Mouse (Mus musculus) forebrain, embryonic 13.5 days (tissue): ENCODE data around the gene Bloc1s5. TPM values are rescaled to one million over a fixed set of nuclear protein-coding genes. Genes with fewer than 3 reads are reported as not detected.

Source experiments
- ATAC-seq: fragments of 200-750 bp; cut with Nextera tagmentation; 2 replicates; pipeline ENCODE4 v1.8.0; 2017
- H3K27ac ChIP-seq: fragments of 300-500 bp; sonication (generic); 2 replicates; pipeline ENCODE4 v1.5.1; 2015; ENCODE audit warnings: inconsistent platforms, mild to moderate bottlenecking, moderate library complexity
- H3K27me3 ChIP-seq: fragments of 300-500 bp; sonication (generic); 2 replicates; pipeline ENCODE4 v1.6.1; 2015; ENCODE audit warnings: mild to moderate bottlenecking, inconsistent platforms
- H3K36me3 ChIP-seq: fragments of 300-500 bp; sonication (generic); 2 replicates; pipeline ENCODE4 v1.6.1; 2015; ENCODE audit warnings: mild to moderate bottlenecking, inconsistent platforms; ENCODE audit not compliant: poor library complexity, severe bottlenecking
- H3K4me1 ChIP-seq: fragments of 300-500 bp; sonication (generic); 2 replicates; pipeline ENCODE4 v1.6.1; 2015; ENCODE audit warnings: inconsistent platforms
- H3K4me2 ChIP-seq: fragments of 300-500 bp; sonication (generic); 2 replicates; pipeline ENCODE4 v1.6.1; 2015; ENCODE audit warnings: inconsistent platforms, mild to moderate bottlenecking, moderate library complexity
- H3K4me3 ChIP-seq: fragments of 300-500 bp; sonication (generic); 2 replicates; pipeline ENCODE4 v1.5.1; 2015; ENCODE audit warnings: mild to moderate bottlenecking, inconsistent platforms
- H3K9ac ChIP-seq: fragments of 300-500 bp; sonication (generic); 2 replicates; pipeline ENCODE4 v1.6.1; 2015; ENCODE audit warnings: mild to moderate bottlenecking, inconsistent platforms
- H3K9me3 ChIP-seq: fragments of 300-500 bp; sonication (generic); replicated peaks from 2 replicates; pipeline ENCODE4 v1.6.1; 2016; ENCODE audit warnings: inconsistent platforms
- WGBS: fragments of 180-500 bp; shearing (Covaris S2); methylation state at CpG from one replicate; pipeline ENCODE4 v1.1.7; 2015; 5-methylcytosine and 5-hydroxymethylcytosine counted together
- polyA plus RNA-seq: library from polyadenylated mRNA; unstranded; fragments of >200 nt; fragmentation: Nextera tagmentation; extraction: Ambion mirVana; gene quantifications from 2 replicates; pipeline ENCODE4 v1.2.1, GENCODE M21; 2015

Bloc1s5 gene
- polyA plus RNA-seq, 1 experiment from 2014 or later, result 24.3 TPM

DNA sequence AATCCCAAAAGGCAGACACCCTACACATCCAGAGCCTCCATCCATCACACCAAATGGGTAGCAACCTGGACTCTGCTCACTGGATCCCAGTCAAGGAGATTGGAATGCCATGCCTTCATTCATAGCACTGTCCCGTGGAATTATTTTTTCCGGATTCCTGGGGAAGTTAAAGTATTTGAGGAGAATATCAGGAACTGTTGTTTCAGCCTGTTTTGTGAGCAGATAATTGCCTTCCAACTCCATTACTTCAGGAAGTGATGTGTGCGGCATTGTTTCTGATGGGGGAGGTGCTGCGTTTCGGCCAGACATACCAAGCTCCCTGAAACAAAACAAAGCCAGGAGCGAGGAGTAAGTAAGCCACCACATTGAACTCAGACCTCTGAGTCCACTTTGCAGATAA lies 41.8 kb downstream of the Bloc1s5 start:
- no peaks in the 10 kb centered on the region for H3K9me3 ChIP-seq
- no peak overlapping the region for H3K4me2 ChIP-seq
- no peak for ATAC-seq
- H3K4me3 ChIP-seq, result no peak overlapping the region
- no peak overlapping the region for H3K9ac ChIP-seq
- H3K27ac ChIP-seq, result no peak overlapping the region
- no peaks in the 10 kb centered on the region for H3K27me3 ChIP-seq
- WGBS, result 49% methylated on average over 6 of the region's 6 CpGs
- no peaks in the 10 kb centered on the region for H3K36me3 ChIP-seq
- H3K4me1 ChIP-seq, result no peaks in the 10 kb centered on the region

DNA sequence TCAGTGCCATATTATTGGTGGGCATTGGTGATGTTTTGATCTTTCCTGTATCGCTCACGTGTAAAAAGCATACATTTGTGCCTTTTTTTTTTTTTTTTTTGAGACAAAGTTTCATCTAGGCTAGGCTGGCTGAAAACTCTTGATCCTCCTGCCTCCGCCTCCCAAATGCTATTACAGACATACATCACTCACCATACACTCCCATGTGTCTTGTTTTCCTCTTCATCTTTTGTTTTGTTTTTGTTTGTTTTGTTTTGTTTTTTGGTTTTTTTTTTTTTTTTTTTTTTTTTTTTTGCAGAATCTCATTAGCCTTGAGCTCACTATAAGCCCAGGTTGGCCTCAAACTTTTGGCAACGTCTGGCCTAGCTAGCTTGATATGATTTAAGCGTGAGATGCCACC lies 47.6 kb downstream of the Bloc1s5 start:
- Histone ChIP-seq H3K27me3 (no peaks in the 10 kb centered on the region), H3K36me3 (no peaks in the 10 kb centered on the region), H3K9me3 (no peaks in the 10 kb centered on the region), H3K27ac (no peak overlapping the region), H3K9ac (no peak overlapping the region), H3K4me2 (no peak overlapping the region), H3K4me3 (no peak overlapping the region), H3K4me1 (no peaks in the 10 kb centered on the region)
- WGBS, result 93% methylated on average over 5 of the region's 5 CpGs
- no peak for ATAC-seq

DNA sequence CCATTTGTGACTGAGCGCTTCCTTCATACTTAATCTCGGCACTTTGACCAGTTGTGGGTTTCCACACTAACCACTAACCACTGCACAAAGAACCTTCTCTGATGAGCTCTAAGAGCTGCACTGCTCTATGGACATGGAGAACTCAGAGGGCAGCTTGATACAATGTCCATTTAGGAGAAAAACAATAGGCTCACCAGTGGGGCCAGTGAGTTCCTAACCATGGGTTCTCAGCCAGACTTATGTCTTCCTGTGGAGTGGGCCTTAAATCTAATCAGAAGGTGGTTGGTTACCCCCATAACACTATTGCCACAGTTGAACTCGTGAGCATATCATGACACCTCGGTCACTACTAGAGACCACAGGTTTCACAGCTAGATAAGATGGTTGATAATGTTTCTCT lies 48.5 kb downstream of the Bloc1s5 start:
- Histone ChIP-seq H3K27ac (no peak overlapping the region), H3K9ac (no peak overlapping the region), H3K4me2 (no peak overlapping the region), H3K4me1 (no peaks in the 10 kb centered on the region), H3K27me3 (no peaks in the 10 kb centered on the region), H3K4me3 (no peak overlapping the region), H3K36me3 (no peaks in the 10 kb centered on the region), H3K9me3 (no peaks in the 10 kb centered on the region)
- WGBS, result 93% methylated on average over 4 of the region's 4 CpGs
- ATAC-seq, result no peak

DNA sequence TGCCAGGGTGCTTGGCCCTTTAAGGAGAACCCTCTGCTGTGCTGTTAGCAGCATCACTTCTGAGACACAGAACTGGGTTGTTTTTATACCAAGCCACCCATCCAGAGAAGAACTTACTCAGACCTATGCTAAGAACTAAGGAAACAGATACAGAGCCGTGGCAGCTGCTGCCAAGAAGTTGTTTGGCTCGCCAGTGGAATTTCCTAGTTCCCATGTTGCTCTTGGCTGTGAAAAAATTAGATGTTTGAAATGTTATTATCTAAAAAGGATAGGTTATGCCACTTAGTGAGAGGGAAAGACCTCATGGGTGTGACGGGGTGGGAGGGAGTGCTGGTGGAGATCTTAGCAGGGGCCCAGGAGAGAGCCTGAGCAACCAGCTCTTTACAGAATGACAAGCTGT lies 52.1 kb downstream of the Bloc1s5 start:
- no peak overlapping the region for H3K4me2 ChIP-seq
- H3K4me3 ChIP-seq, result no peak overlapping the region
- WGBS, result 82% methylated on average over 3 of the region's 3 CpGs
- no peak overlapping the region for H3K27ac ChIP-seq
- H3K36me3 ChIP-seq, result no peaks in the 10 kb centered on the region
- no peaks in the 10 kb centered on the region for H3K9me3 ChIP-seq
- no peak overlapping the region for H3K9ac ChIP-seq
- no peaks in the 10 kb centered on the region for H3K27me3 ChIP-seq
- no peaks in the 10 kb centered on the region for H3K4me1 ChIP-seq
- ATAC-seq, result no peak

DNA sequence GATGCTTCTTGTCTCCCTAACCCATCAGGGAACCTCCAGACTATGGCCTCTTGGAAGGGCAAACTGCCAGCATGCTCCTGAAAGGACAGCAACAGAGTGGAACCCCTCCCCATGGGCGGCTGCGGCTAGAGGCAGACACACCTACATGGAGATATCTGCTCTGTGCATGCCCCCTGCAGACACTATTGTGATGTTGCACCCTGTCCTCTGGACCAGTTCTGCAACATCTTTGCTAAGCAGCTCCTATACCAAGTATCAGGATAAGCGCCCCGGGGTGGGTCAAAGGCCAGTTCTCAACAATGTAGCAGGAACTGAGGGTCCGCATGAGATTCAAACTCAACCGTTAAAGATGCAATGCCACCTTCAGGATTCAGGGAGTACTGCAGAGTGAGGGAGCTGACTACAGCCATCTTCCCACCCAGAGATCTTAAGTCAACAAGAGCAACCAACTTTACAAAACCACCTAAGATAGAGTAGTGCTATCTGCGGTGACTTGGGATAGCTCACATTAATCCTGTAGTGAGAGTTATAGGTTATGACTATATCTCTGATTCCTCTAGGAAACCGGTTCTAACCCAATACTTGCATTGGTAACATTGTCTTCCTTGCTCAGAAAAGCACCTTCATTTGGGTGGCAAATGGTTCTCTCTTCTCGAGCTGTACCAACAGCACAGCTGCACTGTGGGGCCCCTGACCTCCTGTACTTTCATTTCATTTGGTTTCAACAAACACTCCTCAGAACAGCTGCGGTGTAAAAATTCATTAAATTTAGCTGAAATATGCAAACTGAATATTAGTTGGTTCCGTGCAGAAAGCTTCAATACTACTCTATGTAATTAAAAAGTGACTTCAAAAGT lies 54.1 kb downstream of the Bloc1s5 start:
- Histone ChIP-seq H3K9ac (no peak overlapping the region), H3K36me3 (no peaks in the 10 kb centered on the region), H3K4me3 (no peak overlapping the region), H3K27me3 (no peaks in the 10 kb centered on the region), H3K4me1 (no peaks in the 10 kb centered on the region), H3K4me2 (no peak overlapping the region), H3K9me3 (no peaks in the 10 kb centered on the region), H3K27ac (no peak overlapping the region)
- 74% methylated on average over 11 of the region's 11 CpGs for WGBS
- ATAC-seq, result no peak

DNA sequence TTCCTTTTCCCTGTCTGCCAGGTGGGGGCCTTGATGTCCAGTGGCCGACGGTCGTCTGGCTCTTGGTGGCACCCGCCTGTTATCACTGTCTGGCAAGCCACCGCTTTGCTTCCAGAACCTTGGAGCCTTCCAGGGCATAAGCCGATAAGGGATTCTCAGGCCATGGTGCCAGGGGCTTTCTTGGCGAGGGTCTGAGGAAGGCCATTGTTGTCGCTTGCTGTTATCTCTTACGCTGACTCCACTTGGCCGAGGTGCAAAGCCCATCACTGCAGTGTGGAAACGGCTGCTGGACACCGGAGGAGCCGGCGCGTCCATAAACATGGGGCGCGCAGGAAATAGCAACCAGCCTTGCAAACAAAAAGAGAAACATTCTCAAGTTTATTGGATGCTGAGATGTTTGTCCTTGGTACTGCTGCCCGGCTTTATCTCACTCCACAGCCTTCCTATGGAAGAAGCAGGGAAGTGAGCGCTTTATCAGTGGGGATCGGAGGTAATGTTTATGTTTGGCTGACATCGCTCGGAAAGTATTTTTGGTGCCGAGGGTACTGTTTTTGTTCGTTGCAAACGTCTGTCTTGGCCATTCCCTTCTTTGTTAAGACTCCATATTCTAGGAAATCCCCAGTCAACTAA lies 54.8 kb downstream of the Bloc1s5 start:
- no peak for ATAC-seq
- Histone ChIP-seq H3K4me3 (no peak overlapping the region), H3K9ac (no peak overlapping the region), H3K9me3 (no peaks in the 10 kb centered on the region), H3K4me2 (no peak overlapping the region), H3K27me3 (no peaks in the 10 kb centered on the region), H3K36me3 (no peaks in the 10 kb centered on the region), H3K4me1 (no peaks in the 10 kb centered on the region), H3K27ac (no peak overlapping the region)
- 93% methylated on average over 25 of the region's 25 CpGs for WGBS

DNA sequence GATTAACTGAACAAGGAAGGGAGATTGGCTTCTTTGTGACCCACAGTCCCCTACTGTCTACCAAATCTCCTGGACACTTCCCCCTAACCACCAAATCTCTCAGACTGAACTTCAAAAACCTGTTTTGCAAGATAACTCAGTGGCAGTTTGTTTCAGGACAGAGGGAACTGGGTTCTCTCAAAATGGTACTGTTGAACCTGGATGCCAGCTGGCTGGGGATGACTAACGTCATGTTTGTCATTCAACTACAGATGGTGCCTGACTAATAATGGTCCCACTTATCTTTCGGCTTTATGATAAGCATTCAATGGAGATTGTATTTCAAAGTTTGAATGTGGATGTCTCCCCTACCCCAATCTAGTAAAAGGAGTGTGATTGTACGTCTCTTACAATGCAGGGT lies 60.2 kb downstream of the Bloc1s5 start:
- Histone ChIP-seq H3K36me3 (no peaks in the 10 kb centered on the region), H3K4me3 (no peak overlapping the region), H3K27me3 (no peaks in the 10 kb centered on the region), H3K4me2 (no peak overlapping the region), H3K4me1 (no peaks in the 10 kb centered on the region), H3K27ac (no peak overlapping the region), H3K9me3 (no peaks in the 10 kb centered on the region), H3K9ac (no peak overlapping the region)
- no peak for ATAC-seq
- WGBS, result 76% methylated on average over 3 of the region's 3 CpGs

DNA sequence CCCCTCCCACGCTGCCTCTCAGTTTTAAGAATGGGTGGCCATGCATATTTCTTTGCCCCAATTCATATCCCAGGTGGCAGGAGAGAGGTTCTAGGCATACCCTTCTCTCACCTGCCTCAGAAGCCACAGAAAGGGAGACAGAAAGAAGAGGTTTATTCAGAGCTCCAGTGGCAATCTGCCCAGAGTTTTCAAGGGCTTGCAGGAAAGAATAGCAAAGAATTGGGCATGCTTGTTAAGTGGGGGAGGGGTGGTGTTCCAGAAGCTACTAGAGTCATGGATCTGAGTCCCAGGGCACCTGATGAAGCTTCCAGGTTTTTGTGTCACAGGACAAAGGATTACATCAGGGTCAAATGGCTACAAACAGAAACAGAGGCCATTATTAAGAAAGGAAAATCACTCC lies 61.6 kb downstream of the Bloc1s5 start:
- Histone ChIP-seq H3K4me3 (no peak overlapping the region), H3K36me3 (no peaks in the 10 kb centered on the region), H3K27ac (no peak overlapping the region), H3K27me3 (no peaks in the 10 kb centered on the region), H3K4me2 (no peak overlapping the region), H3K4me1 (no peaks in the 10 kb centered on the region), H3K9ac (no peak overlapping the region), H3K9me3 (no peaks in the 10 kb centered on the region)
- WGBS, result 85% methylated on average over 1 of the region's 1 CpGs
- no peak for ATAC-seq

DNA sequence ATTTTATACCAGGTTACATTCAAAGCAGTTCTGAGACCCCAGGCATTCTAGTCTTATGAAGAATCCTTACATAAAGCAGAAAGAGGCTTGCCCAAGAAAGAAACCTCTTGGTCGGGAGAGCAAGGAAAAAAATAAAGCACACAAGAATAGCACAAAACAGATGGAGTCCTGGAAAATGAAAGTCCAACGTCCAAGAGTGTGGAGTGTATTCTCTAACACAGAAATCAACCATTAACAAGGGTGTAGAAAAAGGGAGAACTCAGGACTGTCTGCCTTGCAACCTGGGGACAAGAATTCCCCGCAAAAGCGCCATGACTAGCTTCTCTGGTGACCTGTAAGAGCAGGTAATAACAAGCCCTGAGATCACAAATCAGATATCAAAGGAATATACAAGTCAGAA lies 69.7 kb downstream of the Bloc1s5 start:
- no peak overlapping the region for H3K4me2 ChIP-seq
- H3K4me3 ChIP-seq, result no peak overlapping the region
- H3K4me1 ChIP-seq, result no peaks in the 10 kb centered on the region
- no peaks in the 10 kb centered on the region for H3K36me3 ChIP-seq
- H3K9me3 ChIP-seq, result no peaks in the 10 kb centered on the region
- no peak overlapping the region for H3K27ac ChIP-seq
- no peak for ATAC-seq
- no peak overlapping the region for H3K9ac ChIP-seq
- 80% methylated on average over 4 of the region's 4 CpGs for WGBS
- H3K27me3 ChIP-seq, result no peaks in the 10 kb centered on the region

DNA sequence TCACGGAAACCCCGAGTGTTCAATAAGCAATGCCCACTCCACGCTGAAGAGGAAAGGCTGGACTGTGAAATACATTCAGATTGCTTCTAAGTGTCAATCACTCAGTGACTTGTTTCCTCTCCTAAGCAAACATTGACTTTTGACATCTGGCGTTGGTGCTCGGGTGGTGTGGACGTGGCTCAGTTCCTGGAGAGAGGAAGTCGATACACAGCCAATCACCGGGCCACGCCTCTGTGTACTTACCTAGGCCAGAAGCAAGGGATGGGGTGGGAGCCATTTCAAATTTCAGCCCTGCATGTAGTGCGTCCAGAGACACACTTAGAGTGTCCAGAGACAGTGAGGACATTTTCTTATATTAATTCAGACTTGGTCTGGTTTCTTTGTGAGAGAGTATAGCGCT lies 80.3 kb downstream of the Bloc1s5 start:
- Histone ChIP-seq H3K27ac (no peak overlapping the region), H3K9ac (no peak overlapping the region), H3K9me3 (no peaks in the 10 kb centered on the region), H3K4me3 (no peak overlapping the region), H3K4me1 (no peaks in the 10 kb centered on the region), H3K36me3 (no peaks in the 10 kb centered on the region), H3K4me2 (no peak overlapping the region), H3K27me3 (no peaks in the 10 kb centered on the region)
- ATAC-seq, result no peak
- WGBS, result 84% methylated on average over 11 of the region's 11 CpGs

DNA sequence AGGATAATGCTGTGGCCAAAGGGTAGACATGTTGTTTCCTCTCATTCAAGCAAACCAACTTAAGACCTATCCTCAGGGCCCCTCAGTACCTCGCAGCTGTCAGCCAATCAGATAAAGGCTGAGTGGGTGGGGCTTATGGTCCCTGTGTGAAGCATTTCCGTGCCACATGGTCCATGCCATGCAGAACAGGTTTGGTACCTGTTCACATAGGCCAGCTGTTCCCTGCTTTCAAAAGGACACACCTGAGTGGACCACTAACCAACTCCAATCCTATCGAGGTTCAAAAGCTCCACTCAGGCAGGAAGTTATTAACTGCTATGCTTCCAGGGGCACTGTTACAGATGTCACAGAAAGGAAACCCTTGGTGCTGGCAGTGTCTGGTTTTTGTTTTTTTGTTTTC lies 80.7 kb downstream of the Bloc1s5 start:
- Histone ChIP-seq H3K4me1 (no peaks in the 10 kb centered on the region), H3K9ac (no peak overlapping the region), H3K4me3 (no peak overlapping the region), H3K27me3 (no peaks in the 10 kb centered on the region), H3K9me3 (no peaks in the 10 kb centered on the region), H3K4me2 (no peak overlapping the region), H3K27ac (no peak overlapping the region), H3K36me3 (no peaks in the 10 kb centered on the region)
- ATAC-seq, result no peak
- 77% methylated on average over 3 of the region's 3 CpGs for WGBS

DNA sequence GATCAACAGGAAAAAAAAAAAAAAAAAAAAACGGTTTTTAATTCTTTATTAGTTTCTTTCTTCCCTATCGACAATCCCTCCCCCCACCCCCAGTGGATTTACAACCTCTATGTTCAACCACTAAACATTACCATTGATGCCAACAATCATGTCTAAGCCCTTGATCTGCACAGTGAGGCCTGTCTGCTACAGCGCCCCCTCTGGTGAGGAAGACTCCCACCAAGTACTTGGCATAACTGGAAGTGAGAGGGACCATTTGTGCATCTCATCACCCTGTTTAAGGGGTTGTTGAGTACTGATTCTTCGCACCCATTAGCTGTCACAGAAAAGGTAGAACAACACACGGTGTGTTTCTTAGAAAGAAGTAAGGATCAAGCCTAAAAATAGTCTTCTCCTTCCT lies 86.2 kb downstream of the Bloc1s5 start:
- no peaks in the 10 kb centered on the region for H3K27me3 ChIP-seq
- H3K27ac ChIP-seq, result no peak overlapping the region
- no peak overlapping the region for H3K9ac ChIP-seq
- H3K9me3 ChIP-seq, result no peaks in the 10 kb centered on the region
- no peaks in the 10 kb centered on the region for H3K4me1 ChIP-seq
- H3K4me3 ChIP-seq, result no peak overlapping the region
- no peaks in the 10 kb centered on the region for H3K36me3 ChIP-seq
- ATAC-seq, result no peak
- 80% methylated on average over 5 of the region's 5 CpGs for WGBS
- H3K4me2 ChIP-seq, result no peak overlapping the region

DNA sequence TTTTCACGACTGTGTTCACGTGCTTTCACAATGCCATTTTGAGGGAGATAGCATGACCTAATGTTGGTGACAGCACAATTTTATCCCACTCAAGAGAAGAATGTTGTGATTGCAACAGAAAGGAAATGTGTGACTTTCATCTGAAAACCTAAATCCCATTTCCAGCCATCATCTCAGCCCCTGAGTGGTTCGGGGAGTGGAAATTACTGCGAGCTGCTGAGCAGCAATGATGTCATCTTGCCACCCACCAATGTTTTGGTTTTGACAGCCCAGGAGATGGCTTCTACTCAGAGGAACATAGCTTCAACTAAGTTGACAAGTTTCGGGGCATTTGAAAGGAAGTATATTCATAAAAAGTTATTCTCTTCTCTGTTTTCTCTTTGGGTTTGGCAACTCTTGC lies 87.2 kb downstream of the Bloc1s5 start:
- 0 out of 2 replicates have a peak, but pooled peaks cover 3% of the 10 kb centered on the region for H3K4me1 ChIP-seq
- H3K9me3 ChIP-seq, result no peaks in the 10 kb centered on the region
- no peak for ATAC-seq
- WGBS, result 91% methylated on average over 5 of the region's 5 CpGs
- H3K27ac ChIP-seq, result no peak overlapping the region
- H3K9ac ChIP-seq, result no peak overlapping the region
- H3K27me3 ChIP-seq, result no peaks in the 10 kb centered on the region
- no peaks in the 10 kb centered on the region for H3K36me3 ChIP-seq
- no peak overlapping the region for H3K4me3 ChIP-seq
- H3K4me2 ChIP-seq, result no peak overlapping the region
